Mouse (Mus musculus): ENCODE measurements at regions not wholly inside any gene's neighbourhood (a gene's known extent, or its start where the extent isn't known, plus 50 kb on each side); places are given as distances from the start of the nearest gene placed in this dataset.

- H3K36me3 ChIP-seq, result no peaks in the 10 kb centered on the region
- ATAC-seq (ENCODE audit: insufficient number of reproducible peaks, low FRiP score), result no peak
- no peak overlapping the region for H3K9ac ChIP-seq
- H3K4me1 ChIP-seq (replicated peaks), result peaks cover 10% of the 10 kb centered on the region
- H3K27me3 ChIP-seq (replicated peaks), result peaks cover 10% of the 10 kb centered on the region
- no peak overlapping the region for H3K4me2 ChIP-seq
- H3K9me3 ChIP-seq (replicated peaks), result no peaks in the 10 kb centered on the region
- no peak overlapping the region for H3K4me3 ChIP-seq
- WGBS, result 73% methylated on average over 6 of the region's 6 CpGs
- H3K27ac ChIP-seq (ENCODE audit: poor library complexity, severe bottlenecking), result no peak overlapping the region
These were observed 263.6 kb downstream of the Dysf start for GRCm38 (mm10) chr6:84271966-84272365.

GRCm38 (mm10) chr6:84271441-84271840 is 263.1 kb downstream of the Dysf start:
- H3K27ac ChIP-seq (ENCODE audit: poor library complexity, severe bottlenecking), result no peak overlapping the region
- H3K36me3 ChIP-seq, result no peaks in the 10 kb centered on the region
- H3K9me3 ChIP-seq (replicated peaks), result no peaks in the 10 kb centered on the region
- H3K27me3 ChIP-seq (replicated peaks), result peaks cover 11% of the 10 kb centered on the region
- no peak overlapping the region for H3K9ac ChIP-seq
- 62% methylated on average over 3 of the region's 3 CpGs for WGBS
- no peak for ATAC-seq (ENCODE audit: insufficient number of reproducible peaks, low FRiP score)
- H3K4me2 ChIP-seq, result no peak overlapping the region
- H3K4me1 ChIP-seq (replicated peaks), result peaks cover 10% of the 10 kb centered on the region
- H3K4me3 ChIP-seq, result no peak overlapping the region

- no peaks in the 10 kb centered on the region for H3K36me3 ChIP-seq
- no peak overlapping the region for H3K27ac ChIP-seq (ENCODE audit: poor library complexity, severe bottlenecking)
- peaks cover 11% of the 10 kb centered on the region for H3K27me3 ChIP-seq (replicated peaks)
- H3K9ac ChIP-seq, result no peak overlapping the region
- no peaks in the 10 kb centered on the region for H3K9me3 ChIP-seq (replicated peaks)
- no peak overlapping the region for H3K4me2 ChIP-seq
- peak; percentile 69 for ATAC-seq (ENCODE audit: insufficient number of reproducible peaks, low FRiP score)
- WGBS, result 37% methylated on average over 12 of the region's 12 CpGs
- peaks cover 10% of the 10 kb centered on the region for H3K4me1 ChIP-seq (replicated peaks)
- no peak overlapping the region for H3K4me3 ChIP-seq
These were observed 262.3 kb downstream of the Dysf start for GRCm38 (mm10) chr6:84270518-84271165.

GRCm38 (mm10) chr6:84269478-84269877 is 261.1 kb downstream of the Dysf start:
- H3K4me1 ChIP-seq (replicated peaks), result peaks cover 10% of the 10 kb centered on the region
- 84% methylated on average over 4 of the region's 4 CpGs for WGBS
- H3K4me3 ChIP-seq, result no peak overlapping the region
- no peak for ATAC-seq (ENCODE audit: insufficient number of reproducible peaks, low FRiP score)
- H3K4me2 ChIP-seq, result no peak overlapping the region
- H3K9ac ChIP-seq, result no peak overlapping the region
- H3K36me3 ChIP-seq, result no peaks in the 10 kb centered on the region
- no peaks in the 10 kb centered on the region for H3K9me3 ChIP-seq (replicated peaks)
- no peak overlapping the region for H3K27ac ChIP-seq (ENCODE audit: poor library complexity, severe bottlenecking)
- peaks cover 7% of the 10 kb centered on the region for H3K27me3 ChIP-seq (replicated peaks)

- Histone ChIP-seq H3K9ac (no peak overlapping the region), H3K4me1 (replicated peaks) (peaks cover 10% of the 10 kb centered on the region), H3K27ac (ENCODE audit: poor library complexity, severe bottlenecking) (no peak overlapping the region), H3K27me3 (replicated peaks) (peaks cover 10% of the 10 kb centered on the region), H3K4me3 (no peak overlapping the region), H3K36me3 (no peaks in the 10 kb centered on the region), H3K4me2 (no peak overlapping the region), H3K9me3 (replicated peaks) (no peaks in the 10 kb centered on the region)
- no peak for ATAC-seq (ENCODE audit: insufficient number of reproducible peaks, low FRiP score)
- 76% methylated on average over 3 of the region's 3 CpGs for WGBS
These were observed 260.6 kb downstream of the Dysf start for GRCm38 (mm10) chr6:84269023-84269422.

GRCm38 (mm10) chr6:84268111-84268510 is 259.7 kb downstream of the Dysf start:
- 89% methylated on average over 4 of the region's 4 CpGs for WGBS
- peaks cover 15% of the 10 kb centered on the region for H3K27me3 ChIP-seq (replicated peaks)
- H3K36me3 ChIP-seq, result no peaks in the 10 kb centered on the region
- no peak overlapping the region for H3K4me3 ChIP-seq
- ATAC-seq (ENCODE audit: insufficient number of reproducible peaks, low FRiP score), result no peak
- no peaks in the 10 kb centered on the region for H3K9me3 ChIP-seq (replicated peaks)
- H3K27ac ChIP-seq (ENCODE audit: poor library complexity, severe bottlenecking), result no peak overlapping the region
- H3K4me2 ChIP-seq, result no peak overlapping the region
- H3K9ac ChIP-seq, result no peak overlapping the region
- peaks cover 10% of the 10 kb centered on the region for H3K4me1 ChIP-seq (replicated peaks)

- peaks cover 15% of the 10 kb centered on the region for H3K27me3 ChIP-seq (replicated peaks)
- no peaks in the 10 kb centered on the region for H3K36me3 ChIP-seq
- WGBS, result 78% methylated on average over 6 of the region's 6 CpGs
- no peaks in the 10 kb centered on the region for H3K9me3 ChIP-seq (replicated peaks)
- peaks cover 10% of the 10 kb centered on the region for H3K4me1 ChIP-seq (replicated peaks)
- no peak for ATAC-seq (ENCODE audit: insufficient number of reproducible peaks, low FRiP score)
- H3K9ac ChIP-seq, result no peak overlapping the region
- no peak overlapping the region for H3K4me2 ChIP-seq
- no peak overlapping the region for H3K4me3 ChIP-seq
- no peak overlapping the region for H3K27ac ChIP-seq (ENCODE audit: poor library complexity, severe bottlenecking)
These were observed 259.1 kb downstream of the Dysf start for GRCm38 (mm10) chr6:84267526-84267925.

GRCm38 (mm10) chr6:84266736-84267135 is 258.3 kb downstream of the Dysf start:
- peaks cover 10% of the 10 kb centered on the region for H3K4me1 ChIP-seq (replicated peaks)
- 75% methylated on average over 13 of the region's 13 CpGs for WGBS
- H3K9me3 ChIP-seq (replicated peaks), result no peaks in the 10 kb centered on the region
- H3K9ac ChIP-seq, result no peak overlapping the region
- H3K27me3 ChIP-seq (replicated peaks), result peaks cover 19% of the 10 kb centered on the region
- H3K27ac ChIP-seq (ENCODE audit: poor library complexity, severe bottlenecking), result no peak overlapping the region
- no peak overlapping the region for H3K4me2 ChIP-seq
- ATAC-seq (ENCODE audit: insufficient number of reproducible peaks, low FRiP score), result no peak
- no peaks in the 10 kb centered on the region for H3K36me3 ChIP-seq
- no peak overlapping the region for H3K4me3 ChIP-seq

- ATAC-seq (ENCODE audit: insufficient number of reproducible peaks, low FRiP score), result no peak
- Histone ChIP-seq H3K9ac (no peak overlapping the region), H3K4me3 (no peak overlapping the region), H3K27ac (ENCODE audit: poor library complexity, severe bottlenecking) (no peak overlapping the region), H3K4me2 (no peak overlapping the region), H3K27me3 (replicated peaks) (peaks cover 21% of the 10 kb centered on the region), H3K9me3 (replicated peaks) (no peaks in the 10 kb centered on the region), H3K36me3 (no peaks in the 10 kb centered on the region), H3K4me1 (replicated peaks) (no peaks in the 10 kb centered on the region)
- 68% methylated on average over 4 of the region's 4 CpGs for WGBS
These were observed 256.3 kb downstream of the Dysf start for GRCm38 (mm10) chr6:84264681-84265080.

- ATAC-seq (ENCODE audit: insufficient number of reproducible peaks, low FRiP score), result no peak
- no peak overlapping the region for H3K27ac ChIP-seq (ENCODE audit: poor library complexity, severe bottlenecking)
- 45% methylated on average over 2 of the region's 2 CpGs for WGBS
These were observed 255.3 kb downstream of the Dysf start for GRCm38 (mm10) chr6:84263686-84264085.

GRCm38 (mm10) chr6:84262766-84263165 is 254.4 kb downstream of the Dysf start:
- no peak overlapping the region for H3K27ac ChIP-seq (ENCODE audit: poor library complexity, severe bottlenecking)
- WGBS, result 48% methylated on average over 6 of the region's 6 CpGs
- no peak overlapping the region for H3K4me2 ChIP-seq
- H3K4me3 ChIP-seq, result no peak overlapping the region
- H3K9ac ChIP-seq, result no peak overlapping the region
- no peak for ATAC-seq (ENCODE audit: insufficient number of reproducible peaks, low FRiP score)
- H3K4me1 ChIP-seq (replicated peaks), result no peaks in the 10 kb centered on the region
- peaks cover 21% of the 10 kb centered on the region for H3K27me3 ChIP-seq (replicated peaks)
- no peaks in the 10 kb centered on the region for H3K36me3 ChIP-seq
- H3K9me3 ChIP-seq (replicated peaks), result no peaks in the 10 kb centered on the region

More at GRCm38 (mm10) chr6:84263686-84264085, 255.3 kb downstream of the Dysf start:
- no peak overlapping the region for H3K9ac ChIP-seq
- no peaks in the 10 kb centered on the region for H3K9me3 ChIP-seq (replicated peaks)
- no peak overlapping the region for H3K4me2 ChIP-seq
- no peak overlapping the region for H3K4me3 ChIP-seq
- no peaks in the 10 kb centered on the region for H3K4me1 ChIP-seq (replicated peaks)
- peaks cover 21% of the 10 kb centered on the region for H3K27me3 ChIP-seq (replicated peaks)
- no peaks in the 10 kb centered on the region for H3K36me3 ChIP-seq

GRCm38 (mm10) chr6:84261483-84261882 is 253.1 kb downstream of the Dysf start:
- no peaks in the 10 kb centered on the region for H3K36me3 ChIP-seq
- no peak overlapping the region for H3K4me2 ChIP-seq
- no peak overlapping the region for H3K27ac ChIP-seq (ENCODE audit: poor library complexity, severe bottlenecking)
- 86% methylated on average over 3 of the region's 3 CpGs for WGBS
- no peak for ATAC-seq (ENCODE audit: insufficient number of reproducible peaks, low FRiP score)
- no peaks in the 10 kb centered on the region for H3K4me1 ChIP-seq (replicated peaks)
- no peaks in the 10 kb centered on the region for H3K9me3 ChIP-seq (replicated peaks)
- peaks cover 17% of the 10 kb centered on the region for H3K27me3 ChIP-seq (replicated peaks)
- no peak overlapping the region for H3K4me3 ChIP-seq
- H3K9ac ChIP-seq, result no peak overlapping the region

Data from heart, embryonic 12.5 days (tissue).